Mouse (Mus musculus) kidney, adult 2 months (tissue): ENCODE measurements at regions not wholly inside any gene's neighbourhood (a gene's known extent, or its start where the extent isn't known, plus 50 kb on each side); places are given as distances from the start of the nearest gene placed in this dataset.

ENCODE experiments used
- CTCF ChIP-seq: fragments of 200-500 bp; conservative IDR thresholded peaks from 2 replicates; pipeline ENCODE4 v1.5.1; 2011; ENCODE audit warnings: low read depth, mild to moderate bottlenecking, control low read depth, low read length, moderate library complexity, mixed read lengths; ENCODE audit not compliant: insufficient read depth, insufficient read length
- POLR2A ChIP-seq: fragments of 200-500 bp; IDR thresholded peaks from one replicate; pipeline ENCODE4 v1.6.1; 2011; ENCODE audit warnings: low read depth, low read length, control low read depth

DNA sequence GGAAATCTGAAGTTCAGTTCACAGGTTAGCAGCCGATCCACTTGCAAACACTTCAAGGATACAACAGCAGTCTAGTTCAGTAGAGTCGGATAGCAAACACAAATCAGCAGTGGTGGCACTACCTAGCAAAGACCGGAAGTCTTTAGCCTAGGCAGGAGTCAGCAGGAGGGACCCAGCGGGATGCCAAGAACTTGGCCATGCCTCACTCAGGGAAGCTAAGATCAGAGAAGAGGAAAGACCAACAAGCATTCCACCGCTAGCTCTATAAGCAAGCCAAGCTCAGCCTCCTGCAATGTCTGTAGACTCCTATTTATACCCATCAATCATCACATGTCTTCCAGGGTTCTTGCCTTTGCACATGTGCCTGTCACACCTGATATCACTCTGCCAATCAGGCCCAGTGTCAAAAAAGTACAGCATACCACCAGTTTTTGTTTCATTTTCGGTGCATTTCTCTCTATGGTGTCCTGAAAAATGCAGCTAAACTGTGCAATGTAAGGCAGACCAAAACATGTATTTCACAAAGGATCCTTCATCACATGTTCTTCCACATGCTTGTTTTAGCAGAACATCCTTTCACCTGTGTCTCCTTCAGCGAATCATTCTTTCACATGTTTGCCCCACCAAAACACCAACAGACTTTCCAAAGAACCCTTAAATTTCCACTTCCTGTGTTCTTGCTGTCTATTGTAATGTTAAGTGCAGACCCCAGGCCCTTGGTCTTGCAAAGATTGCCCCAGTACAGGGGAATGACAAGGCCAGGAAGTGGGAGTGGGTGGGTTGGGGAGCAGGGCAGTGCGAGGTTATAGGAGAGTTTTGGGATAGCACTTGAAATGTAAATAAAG, 86.9 kb upstream of the St8sia4 start:
- no peak for TF ChIP-seq POLR2A
- no peak for TF ChIP-seq CTCF
